Mouse (Mus musculus): ENCODE data around the gene Gm45021. TPM values are rescaled to one million over a fixed set of nuclear protein-coding genes. Genes with fewer than 3 reads are reported as not detected.

The Gm45021 gene
- polyA plus RNA-seq, 1 experiment: not detected

DNA sequence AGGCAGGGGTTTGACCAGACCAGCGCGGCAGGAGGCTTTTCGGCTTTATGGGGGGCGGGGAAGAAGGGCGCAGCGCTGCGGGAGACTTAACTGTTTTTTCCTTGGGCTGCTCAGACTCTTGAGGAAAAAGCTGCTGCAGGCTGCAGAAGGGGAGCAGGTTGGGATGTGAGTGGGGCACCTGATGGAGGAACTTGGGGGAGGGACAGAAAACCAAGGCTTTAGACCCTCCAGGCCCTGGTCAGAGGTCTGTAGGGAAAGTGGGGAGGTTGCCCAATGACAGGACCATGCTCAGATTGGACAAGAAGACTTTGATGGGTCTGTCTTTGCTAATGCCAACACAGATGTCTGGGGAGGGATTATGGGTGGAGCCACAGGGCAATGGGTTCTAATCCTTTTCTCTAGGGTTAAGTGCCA is 38.1 kb downstream of the Gm45021 start:
- no peaks in the 10 kb centered on the region for H3K79me2 ChIP-seq (ENCODE audit: control insufficient read depth, insufficient read depth)
- H3ac ChIP-seq (ENCODE audit: control insufficient read depth, insufficient read length, low read depth): no peak overlapping the region
- TF ChIP-seq FOSL1 (IDR thresholded peaks at IDR 0.05; ENCODE audit: insufficient read depth, low read length, poor library complexity, severe bottlenecking) (no peak), MAX (IDR thresholded peaks at IDR 0.05) (no peak), CEBPB (IDR thresholded peaks at IDR 0.05; ENCODE audit: low read depth) (no peak), USF1 (IDR thresholded peaks at IDR 0.05; ENCODE audit: low read depth) (no peak), CTCF (IDR thresholded peaks at IDR 0.05; ENCODE audit: control insufficient read depth, insufficient read depth, insufficient read length) (no peak), MYOD1 (IDR thresholded peaks at IDR 0.05; ENCODE audit: control insufficient read depth, insufficient read length, low read depth) (no peak), MYOG (IDR thresholded peaks at IDR 0.05; ENCODE audit: control insufficient read depth, extremely low read depth, insufficient read length) (no peak)
- H3K36me3 ChIP-seq (ENCODE audit: control insufficient read depth, insufficient read depth): no peaks in the 10 kb centered on the region
- H3K79me3 ChIP-seq (ENCODE audit: low read depth): no peaks in the 10 kb centered on the region
- H3K4me3 ChIP-seq (ENCODE audit: insufficient read depth, poor library complexity, severe bottlenecking): no peak overlapping the region
- peaks cover 24% of the 10 kb centered on the region for H3K27me3 ChIP-seq (ENCODE audit: control insufficient read depth, insufficient read depth, insufficient read length)

DNA sequence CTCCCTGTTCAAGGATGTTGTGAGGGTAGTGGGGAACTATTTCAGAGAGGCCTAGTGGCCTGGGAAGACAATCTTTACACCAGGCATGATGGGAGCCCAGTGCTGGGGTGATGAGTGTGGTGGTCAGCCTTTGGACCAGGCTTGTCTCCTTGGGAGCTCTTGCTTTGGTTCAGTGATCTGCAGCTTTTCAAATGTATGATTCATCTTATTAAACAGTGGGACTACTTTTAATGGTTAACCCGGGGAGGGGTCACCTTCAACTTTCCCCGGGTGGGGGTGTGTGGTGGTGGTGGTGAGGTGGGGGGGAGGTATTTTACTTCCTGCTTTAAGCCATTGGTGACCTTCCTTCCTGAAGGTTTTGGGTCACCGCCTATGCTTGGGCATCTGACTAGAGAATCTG is 39.0 kb downstream of the Gm45021 start:
- no peaks in the 10 kb centered on the region for H3K79me2 ChIP-seq (ENCODE audit: control insufficient read depth, insufficient read depth)
- no peak for TF ChIP-seq USF1 (IDR thresholded peaks at IDR 0.05; ENCODE audit: low read depth)
- TF ChIP-seq FOSL1 (IDR thresholded peaks at IDR 0.05; ENCODE audit: insufficient read depth, low read length, poor library complexity, severe bottlenecking): no peak
- TF ChIP-seq MYOG (IDR thresholded peaks at IDR 0.05; ENCODE audit: control insufficient read depth, extremely low read depth, insufficient read length): no peak
- no peak for TF ChIP-seq MYOD1 (IDR thresholded peaks at IDR 0.05; ENCODE audit: control insufficient read depth, insufficient read length, low read depth)
- no peak for TF ChIP-seq CEBPB (IDR thresholded peaks at IDR 0.05; ENCODE audit: low read depth)
- no peak for TF ChIP-seq CTCF (IDR thresholded peaks at IDR 0.05; ENCODE audit: control insufficient read depth, insufficient read depth, insufficient read length)
- TF ChIP-seq MAX (IDR thresholded peaks at IDR 0.05): no peak
- H3ac ChIP-seq (ENCODE audit: control insufficient read depth, insufficient read length, low read depth): no peak overlapping the region
- H3K27me3 ChIP-seq (ENCODE audit: control insufficient read depth, insufficient read depth, insufficient read length): peaks cover 24% of the 10 kb centered on the region
- H3K4me3 ChIP-seq (ENCODE audit: insufficient read depth, poor library complexity, severe bottlenecking): no peak overlapping the region
- H3K36me3 ChIP-seq (ENCODE audit: control insufficient read depth, insufficient read depth): no peaks in the 10 kb centered on the region
- no peaks in the 10 kb centered on the region for H3K79me3 ChIP-seq (ENCODE audit: low read depth)

- Histone ChIP-seq H3K79me2 (ENCODE audit: control insufficient read depth, insufficient read depth) (no peaks in the 10 kb centered on the region), H3K4me3 (ENCODE audit: insufficient read depth, poor library complexity, severe bottlenecking) (no peak overlapping the region), H3ac (ENCODE audit: control insufficient read depth, insufficient read length, low read depth) (no peak overlapping the region), H3K27me3 (ENCODE audit: control insufficient read depth, insufficient read depth, insufficient read length) (peaks cover 24% of the 10 kb centered on the region), H3K79me3 (ENCODE audit: low read depth) (no peaks in the 10 kb centered on the region), H3K36me3 (ENCODE audit: control insufficient read depth, insufficient read depth) (no peaks in the 10 kb centered on the region)
- TF ChIP-seq MAX (IDR thresholded peaks at IDR 0.05) (no peak), CTCF (IDR thresholded peaks at IDR 0.05; ENCODE audit: control insufficient read depth, insufficient read depth, insufficient read length) (no peak), FOSL1 (IDR thresholded peaks at IDR 0.05; ENCODE audit: insufficient read depth, low read length, poor library complexity, severe bottlenecking) (no peak), CEBPB (IDR thresholded peaks at IDR 0.05; ENCODE audit: low read depth) (no peak), MYOD1 (IDR thresholded peaks at IDR 0.05; ENCODE audit: control insufficient read depth, insufficient read length, low read depth) (no peak), USF1 (IDR thresholded peaks at IDR 0.05; ENCODE audit: low read depth) (no peak), MYOG (IDR thresholded peaks at IDR 0.05; ENCODE audit: control insufficient read depth, extremely low read depth, insufficient read length) (no peak)
Measured at GRCm38 (mm10) chr6:48628808-48629660, 39.6 kb downstream of the Gm45021 start.

DNA sequence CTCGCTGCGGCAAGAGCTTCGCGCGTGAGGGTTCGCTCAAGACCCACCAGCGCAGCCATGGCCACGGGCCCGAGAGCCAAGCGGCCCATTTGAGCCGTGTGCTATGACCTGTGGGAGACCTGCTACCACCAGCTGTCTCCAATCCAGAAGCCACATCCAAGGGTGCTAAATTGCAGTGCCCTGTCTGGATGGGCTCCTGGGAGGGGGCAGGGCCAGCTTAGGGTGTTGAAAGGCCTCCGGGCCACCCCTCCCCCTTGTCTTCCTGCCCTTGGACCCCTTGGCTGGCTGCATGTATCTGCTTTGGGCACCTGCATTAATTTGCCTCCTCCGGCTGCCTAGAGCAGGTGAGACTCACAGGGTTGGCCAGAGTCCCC is 40.2 kb downstream of the Gm45021 start:
- Histone ChIP-seq H3ac (ENCODE audit: control insufficient read depth, insufficient read length, low read depth) (no peak overlapping the region), H3K4me3 (ENCODE audit: insufficient read depth, poor library complexity, severe bottlenecking) (no peak overlapping the region), H3K36me3 (ENCODE audit: control insufficient read depth, insufficient read depth) (no peaks in the 10 kb centered on the region), H3K79me3 (ENCODE audit: low read depth) (no peaks in the 10 kb centered on the region), H3K79me2 (ENCODE audit: control insufficient read depth, insufficient read depth) (no peaks in the 10 kb centered on the region), H3K27me3 (ENCODE audit: control insufficient read depth, insufficient read depth, insufficient read length) (peaks cover 24% of the 10 kb centered on the region)
- TF ChIP-seq FOSL1 (IDR thresholded peaks at IDR 0.05; ENCODE audit: insufficient read depth, low read length, poor library complexity, severe bottlenecking): no peak

DNA sequence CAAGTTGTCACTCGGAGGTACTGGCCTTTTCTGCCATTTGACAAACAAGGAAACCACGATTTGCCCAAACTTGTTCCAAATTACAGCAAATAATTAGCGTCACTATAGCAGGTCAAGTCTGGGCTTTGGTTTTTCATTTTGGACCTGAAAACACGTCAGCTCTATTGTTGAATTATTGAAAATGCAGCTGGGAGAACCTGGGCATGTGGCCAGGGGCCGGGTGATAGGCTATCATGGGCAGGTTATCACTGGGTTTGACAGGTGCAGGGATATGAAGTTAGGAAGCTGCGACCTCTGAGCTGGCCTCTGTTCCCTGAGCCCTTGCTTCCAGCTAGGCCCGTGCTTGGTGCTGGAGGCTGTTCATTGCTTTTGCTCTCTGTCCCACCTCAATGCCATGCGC is 41.4 kb downstream of the Gm45021 start:
- TF ChIP-seq MAX (IDR thresholded peaks at IDR 0.05): no peak
- TF ChIP-seq CEBPB (IDR thresholded peaks at IDR 0.05; ENCODE audit: low read depth): no peak
- TF ChIP-seq MYOG (IDR thresholded peaks at IDR 0.05; ENCODE audit: control insufficient read depth, extremely low read depth, insufficient read length): no peak
- no peak for TF ChIP-seq FOSL1 (IDR thresholded peaks at IDR 0.05; ENCODE audit: insufficient read depth, low read length, poor library complexity, severe bottlenecking)
- TF ChIP-seq CTCF (IDR thresholded peaks at IDR 0.05; ENCODE audit: control insufficient read depth, insufficient read depth, insufficient read length): no peak
- no peak for TF ChIP-seq MYOD1 (IDR thresholded peaks at IDR 0.05; ENCODE audit: control insufficient read depth, insufficient read length, low read depth)
- TF ChIP-seq USF1 (IDR thresholded peaks at IDR 0.05; ENCODE audit: low read depth): no peak
- Histone ChIP-seq H3K79me3 (ENCODE audit: low read depth) (no peaks in the 10 kb centered on the region), H3K4me3 (ENCODE audit: insufficient read depth, poor library complexity, severe bottlenecking) (no peak overlapping the region), H3K27me3 (ENCODE audit: control insufficient read depth, insufficient read depth, insufficient read length) (peaks cover 19% of the 10 kb centered on the region), H3K79me2 (ENCODE audit: control insufficient read depth, insufficient read depth) (no peaks in the 10 kb centered on the region), H3K36me3 (ENCODE audit: control insufficient read depth, insufficient read depth) (no peaks in the 10 kb centered on the region), H3ac (ENCODE audit: control insufficient read depth, insufficient read length, low read depth) (no peak overlapping the region)

DNA sequence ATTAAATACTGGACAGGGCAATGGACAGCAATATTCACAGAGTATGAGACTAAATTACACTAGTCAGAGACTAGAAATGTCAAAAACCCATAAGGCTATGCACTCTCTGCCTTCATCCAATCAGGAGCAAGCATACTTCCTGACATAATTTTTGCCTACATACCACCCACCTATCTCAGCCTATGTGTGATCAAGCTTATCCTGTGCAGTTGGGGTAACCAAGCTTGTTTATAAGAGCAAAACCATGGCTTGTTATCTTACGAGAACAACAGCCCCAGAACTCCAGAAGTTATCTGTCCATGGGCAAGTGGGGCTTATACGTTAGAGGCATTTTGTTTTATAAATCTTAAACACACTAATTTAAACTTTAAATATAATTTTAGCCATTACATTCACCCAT is 45.7 kb downstream of the Gm45021 start:
- peaks cover 5% of the 10 kb centered on the region for H3K27me3 ChIP-seq (ENCODE audit: control insufficient read depth, insufficient read depth, insufficient read length)
- H3K79me2 ChIP-seq (ENCODE audit: control insufficient read depth, insufficient read depth): no peaks in the 10 kb centered on the region
- no peak for TF ChIP-seq CTCF (IDR thresholded peaks at IDR 0.05; ENCODE audit: control insufficient read depth, insufficient read depth, insufficient read length)
- TF ChIP-seq USF1 (IDR thresholded peaks at IDR 0.05; ENCODE audit: low read depth): no peak
- TF ChIP-seq MYOD1 (IDR thresholded peaks at IDR 0.05; ENCODE audit: control insufficient read depth, insufficient read length, low read depth): no peak
- no peak for TF ChIP-seq MAX (IDR thresholded peaks at IDR 0.05)
- no peak for TF ChIP-seq MYOG (IDR thresholded peaks at IDR 0.05; ENCODE audit: control insufficient read depth, extremely low read depth, insufficient read length)
- no peak for TF ChIP-seq FOSL1 (IDR thresholded peaks at IDR 0.05; ENCODE audit: insufficient read depth, low read length, poor library complexity, severe bottlenecking)
- TF ChIP-seq CEBPB (IDR thresholded peaks at IDR 0.05; ENCODE audit: low read depth): no peak
- no peaks in the 10 kb centered on the region for H3K79me3 ChIP-seq (ENCODE audit: low read depth)
- H3K4me3 ChIP-seq (ENCODE audit: insufficient read depth, poor library complexity, severe bottlenecking): no peak overlapping the region
- no peak overlapping the region for H3ac ChIP-seq (ENCODE audit: control insufficient read depth, insufficient read length, low read depth)
- H3K36me3 ChIP-seq (ENCODE audit: control insufficient read depth, insufficient read depth): no peaks in the 10 kb centered on the region

Measured in C2C12 (cell line).